Mouse (Mus musculus) forebrain, embryonic 10.5 days (tissue): ENCODE data around the gene Triobp. TPM values are rescaled to one million over a fixed set of nuclear protein-coding genes. Genes with fewer than 3 reads are reported as not detected.

ENCODE experiments used
- DNase-seq: peaks from one replicate; pipeline ENCODE4 v3.0.0-alpha.2; 2017; ENCODE audit warnings: low spot score; ENCODE audit errors: extremely low spot score
- H3K27ac ChIP-seq: fragments of 300-500 bp; sonication (generic); 2 replicates; pipeline ENCODE4 v1.5.1; 2016; ENCODE audit warnings: mild to moderate bottlenecking
- H3K27me3 ChIP-seq: fragments of 300-500 bp; sonication (generic); 2 replicates; pipeline ENCODE4 v1.6.1; 2016; ENCODE audit warnings: mild to moderate bottlenecking; ENCODE audit not compliant: poor library complexity, severe bottlenecking
- H3K36me3 ChIP-seq: fragments of 300-500 bp; sonication (generic); replicated peaks from 2 replicates; pipeline ENCODE4 v1.6.1; 2016; ENCODE audit warnings: mild to moderate bottlenecking, moderate library complexity
- H3K4me1 ChIP-seq: fragments of 300-500 bp; sonication (generic); 2 replicates; pipeline ENCODE4 v1.6.1; 2016
- H3K4me3 ChIP-seq: fragments of 300-500 bp; sonication (generic); 2 replicates; pipeline ENCODE4 v1.5.1; 2016; ENCODE audit warnings: mild to moderate bottlenecking, moderate library complexity
- H3K9me3 ChIP-seq: fragments of 300-500 bp; sonication (generic); 2 replicates; pipeline ENCODE4 v1.6.1; 2016; ENCODE audit warnings: mild to moderate bottlenecking, moderate library complexity
- WGBS: fragments of 180-500 bp; shearing (Covaris S2); methylation state at CpG from one replicate; pipeline ENCODE4 v1.1.7; 2016; 5-methylcytosine and 5-hydroxymethylcytosine counted together
- polyA plus RNA-seq: library from polyadenylated mRNA; unstranded; fragments of >200 nt; fragmentation: Nextera tagmentation; extraction: Ambion mirVana; gene quantifications from 2 replicates; pipeline ENCODE4 v1.2.1, GENCODE M21; 2016

The Triobp gene
- polyA plus RNA-seq: 39.7 and 41.6 TPM in 2 replicates

DNA sequence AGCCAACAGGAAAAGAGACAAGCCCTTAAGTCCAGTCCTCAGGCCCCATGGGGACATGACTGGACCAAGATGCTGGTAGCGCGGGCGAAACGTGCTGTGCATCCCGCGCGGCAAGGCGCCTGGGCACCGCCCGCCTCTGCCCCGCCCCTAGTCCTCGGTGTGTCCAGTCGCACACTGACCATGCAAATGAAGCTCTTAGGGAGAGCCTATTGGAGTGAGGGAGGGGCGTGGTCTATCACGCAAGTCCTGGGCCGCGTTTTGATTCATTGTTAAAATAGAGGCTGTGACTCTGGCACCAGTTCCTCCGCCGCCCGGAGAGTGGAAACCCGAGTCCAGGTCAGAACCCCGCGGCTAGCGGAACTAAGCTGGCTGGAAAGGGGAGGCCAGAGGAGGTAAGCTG lies at the start of gene Triobp:
Triobp (plus strand) TSS at position 68 of the 400 bp plus-strand sequence.
- Histone ChIP-seq H3K27ac (peak within 1 kb of the TSS; percentile 89), H3K27me3 (peaks cover 14% of the 10 kb centered on the region), H3K4me3 (peak within 1 kb of the TSS; percentile 65), H3K36me3 (peaks cover 24% of the 10 kb centered on the region), H3K4me1 (peaks cover 39% of the 10 kb centered on the region), H3K9me3 (no peaks in the 10 kb centered on the region)
- DNase-seq: peak; percentile 91
- under 1% methylated on average over 24 of the region's 24 CpGs for WGBS

- DNase-seq: no peak
- peaks cover 29% of the 10 kb centered on the region for H3K27me3 ChIP-seq
- peak overlapping the region; percentile 83 for H3K27ac ChIP-seq
- no peaks in the 10 kb centered on the region for H3K9me3 ChIP-seq
- peak overlapping the region; percentile 76 for H3K4me3 ChIP-seq
- H3K36me3 ChIP-seq: peaks cover 23% of the 10 kb centered on the region
- WGBS: 55% methylated on average over 6 of the region's 6 CpGs
- peaks cover 83% of the 10 kb centered on the region for H3K4me1 ChIP-seq
Observed at GRCm38 (mm10) chr15:78898507-78899001, 49.0 kb upstream of the Triobp start.

DNA sequence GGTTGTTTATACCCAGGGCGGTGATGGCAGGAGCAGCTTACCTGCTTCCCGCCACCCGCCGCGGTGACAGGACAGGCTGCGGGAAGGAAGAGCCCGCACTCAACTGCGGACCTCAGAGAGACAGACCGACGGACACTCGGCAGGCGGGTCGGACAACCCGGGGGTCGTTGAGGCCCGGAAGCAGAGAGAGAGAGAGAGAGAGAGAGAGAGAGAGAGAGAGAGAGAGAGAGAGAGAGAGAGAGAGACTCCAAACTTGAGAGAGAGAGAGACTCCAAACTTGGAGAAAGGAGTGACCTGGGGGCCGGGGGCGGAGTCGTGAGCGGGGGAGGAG lies 48.1 kb upstream of the Triobp start, which contains the start of gene Gm49510:
Gm49510 (plus strand) TSS at position 259 of the 331 bp plus-strand sequence.
- Histone ChIP-seq H3K4me3 (peak within 1 kb of the TSS; percentile 76), H3K4me1 (peaks cover 74% of the 10 kb centered on the region), H3K9me3 (no peaks in the 10 kb centered on the region), H3K36me3 (peaks cover 21% of the 10 kb centered on the region), H3K27me3 (peaks cover 29% of the 10 kb centered on the region), H3K27ac (peak within 1 kb of the TSS; percentile 83)
- no peak for DNase-seq
- under 1% methylated on average over 20 of the region's 20 CpGs for WGBS

- H3K36me3 ChIP-seq: peaks cover 21% of the 10 kb centered on the region
- peaks cover 29% of the 10 kb centered on the region for H3K27me3 ChIP-seq
- no peaks in the 10 kb centered on the region for H3K9me3 ChIP-seq
- peak within 1 kb of the TSS; percentile 76 for H3K4me3 ChIP-seq
- peaks cover 69% of the 10 kb centered on the region for H3K4me1 ChIP-seq
- WGBS: 1% methylated on average over 47 of the region's 47 CpGs
- peak within 1 kb of the TSS; percentile 83 for H3K27ac ChIP-seq
- peak; percentile 62 for DNase-seq
Observed at GRCm38 (mm10) chr15:78899740-78900584, 47.6 kb upstream of the Triobp start, which contains the start of gene Sh3bp1. Sh3bp1 (plus strand) TSS chr15:78899768.

DNA sequence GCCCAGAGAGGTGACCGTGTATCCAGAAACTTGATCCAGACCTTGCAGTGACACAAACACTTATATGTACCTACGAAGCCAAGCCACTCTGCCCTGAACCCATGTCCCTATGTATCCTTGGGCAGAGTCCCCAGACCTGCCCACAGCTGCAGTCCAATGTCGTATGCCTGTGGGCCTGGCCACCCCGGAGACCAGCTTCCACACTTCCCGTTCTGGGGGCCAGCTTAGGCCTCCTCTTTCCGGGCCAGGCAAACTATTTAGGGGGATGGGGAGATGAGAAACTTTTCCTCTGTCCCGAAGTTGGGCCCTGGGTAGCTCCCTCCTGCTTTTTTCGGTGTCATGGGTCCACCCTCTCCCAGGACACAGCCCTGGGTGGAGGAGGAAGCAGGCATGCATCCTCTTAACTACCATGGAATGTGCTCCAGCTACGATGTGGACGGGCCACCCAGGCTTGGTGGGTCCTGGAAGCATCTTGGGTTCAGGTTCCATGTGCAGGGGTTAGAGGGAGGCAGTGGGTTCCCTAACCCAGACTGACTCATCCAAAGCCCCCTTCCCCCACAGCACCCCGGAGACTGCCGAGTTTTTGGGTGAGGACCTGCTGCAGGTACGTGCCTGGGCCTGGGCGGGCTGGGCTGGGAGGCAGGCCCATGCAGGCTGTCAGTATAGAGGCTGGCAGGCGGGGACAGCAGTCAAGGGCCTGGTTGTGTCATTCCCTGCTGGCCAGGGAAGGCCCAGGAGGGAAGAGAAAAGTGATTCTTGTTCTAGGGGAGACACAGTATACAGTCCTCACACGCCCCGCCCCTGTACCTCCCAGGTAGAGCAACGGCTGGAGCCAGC lies 46.7 kb upstream of the Triobp start:
- H3K27me3 ChIP-seq: peaks cover 29% of the 10 kb centered on the region
- no peaks in the 10 kb centered on the region for H3K9me3 ChIP-seq
- 14% methylated on average over 18 of the region's 18 CpGs for WGBS
- peak overlapping the region; percentile 83 for H3K27ac ChIP-seq
- no peak for DNase-seq
- peaks cover 20% of the 10 kb centered on the region for H3K36me3 ChIP-seq
- H3K4me3 ChIP-seq: peak overlapping the region; percentile 76
- H3K4me1 ChIP-seq: peaks cover 65% of the 10 kb centered on the region

DNA sequence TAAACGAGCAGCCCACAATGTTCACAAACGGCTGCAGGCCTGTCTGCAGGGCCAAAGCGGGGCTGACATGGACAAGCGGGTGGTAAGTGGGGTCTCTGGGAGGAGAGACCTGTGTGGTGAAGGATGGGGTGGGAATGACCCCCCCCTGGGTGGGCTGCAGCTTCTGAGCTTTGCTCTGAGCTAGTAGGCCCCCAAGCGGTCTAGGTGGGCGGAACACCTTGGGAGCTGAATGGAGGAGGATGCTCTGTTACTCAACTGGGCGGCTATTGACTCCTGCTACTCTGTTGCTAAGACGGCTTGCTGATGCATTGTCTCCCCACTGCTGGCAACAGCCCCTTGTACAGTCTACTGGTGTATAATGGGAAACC lies 46.1 kb upstream of the Triobp start:
- peaks cover 24% of the 10 kb centered on the region for H3K36me3 ChIP-seq
- 30% methylated on average over 8 of the region's 8 CpGs for WGBS
- H3K4me3 ChIP-seq: peak overlapping the region; percentile 76
- DNase-seq: no peak
- H3K4me1 ChIP-seq: peaks cover 59% of the 10 kb centered on the region
- no peaks in the 10 kb centered on the region for H3K9me3 ChIP-seq
- H3K27me3 ChIP-seq: peaks cover 29% of the 10 kb centered on the region
- peak overlapping the region; percentile 83 for H3K27ac ChIP-seq

DNA sequence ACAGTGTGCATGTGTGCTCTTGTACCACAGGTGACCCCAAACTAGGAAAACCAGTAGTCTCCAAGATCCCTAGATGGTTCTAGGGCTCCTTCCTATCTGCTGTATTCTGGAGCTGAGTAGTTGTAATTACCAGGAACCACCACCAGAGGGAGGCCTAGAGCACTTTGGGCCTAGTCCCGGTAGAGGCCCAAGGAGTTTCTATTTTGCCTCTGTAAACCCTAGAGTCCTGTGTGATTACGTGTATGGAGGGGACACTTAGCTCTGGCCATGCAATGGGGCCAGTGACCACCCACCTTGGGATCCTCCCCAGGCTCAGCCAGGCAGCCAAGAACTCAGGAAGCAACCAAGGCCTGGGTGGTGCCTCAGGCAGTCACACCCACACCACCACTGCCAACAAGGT lies 44.3 kb upstream of the Triobp start:
- Histone ChIP-seq H3K4me3 (peak overlapping the region; percentile 12; the same call in 1 of the 2 replicates), H3K27me3 (peaks cover 27% of the 10 kb centered on the region), H3K27ac (peak overlapping the region; percentile 53; the same call in 1 of the 2 replicates), H3K9me3 (no peaks in the 10 kb centered on the region), H3K4me1 (peaks cover 46% of the 10 kb centered on the region), H3K36me3 (peaks cover 43% of the 10 kb centered on the region)
- peak; percentile 79 for DNase-seq
- 15% methylated on average over 2 of the region's 2 CpGs for WGBS

- peaks cover 72% of the 10 kb centered on the region for H3K36me3 ChIP-seq
Observed at GRCm38 (mm10) chr15:78908399-78908798, 39.1 kb upstream of the Triobp start.

DNA sequence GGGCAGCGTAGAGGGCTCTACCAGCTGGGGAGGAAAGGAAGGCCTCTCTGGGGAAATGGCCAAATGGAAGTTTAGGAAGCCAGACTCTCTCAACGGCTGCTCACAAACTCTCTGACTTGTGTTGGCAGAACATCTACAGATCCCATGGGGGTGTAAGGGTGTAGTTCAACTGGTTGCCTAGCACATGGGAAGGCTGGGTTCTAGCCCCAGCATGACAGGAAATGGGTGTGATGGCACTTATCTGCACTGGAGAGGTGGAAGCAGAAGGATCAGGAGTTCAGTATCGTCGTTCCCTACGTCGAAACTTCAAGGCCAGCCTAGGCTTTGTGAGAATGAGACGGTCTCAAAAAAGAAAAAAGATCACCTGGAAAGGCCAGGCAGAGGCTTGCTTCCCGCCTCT lies 38.5 kb upstream of the Triobp start:
- H3K36me3 ChIP-seq: peaks cover 69% of the 10 kb centered on the region
- no peak overlapping the region for H3K27ac ChIP-seq
- no peaks in the 10 kb centered on the region for H3K9me3 ChIP-seq
- DNase-seq: no peak
- WGBS: 95% methylated on average over 8 of the region's 8 CpGs
- H3K4me1 ChIP-seq: peaks cover 18% of the 10 kb centered on the region
- H3K4me3 ChIP-seq: no peak overlapping the region
- no peaks in the 10 kb centered on the region for H3K27me3 ChIP-seq

More at GRCm38 (mm10) chr15:78908399-78908798, 39.1 kb upstream of the Triobp start:
- H3K4me1 ChIP-seq: peaks cover 12% of the 10 kb centered on the region
- no peak for DNase-seq
- H3K27ac ChIP-seq: no peak overlapping the region
- H3K4me3 ChIP-seq: no peak overlapping the region
- 80% methylated on average over 7 of the region's 7 CpGs for WGBS
- no peaks in the 10 kb centered on the region for H3K27me3 ChIP-seq
- H3K9me3 ChIP-seq: no peaks in the 10 kb centered on the region

DNA sequence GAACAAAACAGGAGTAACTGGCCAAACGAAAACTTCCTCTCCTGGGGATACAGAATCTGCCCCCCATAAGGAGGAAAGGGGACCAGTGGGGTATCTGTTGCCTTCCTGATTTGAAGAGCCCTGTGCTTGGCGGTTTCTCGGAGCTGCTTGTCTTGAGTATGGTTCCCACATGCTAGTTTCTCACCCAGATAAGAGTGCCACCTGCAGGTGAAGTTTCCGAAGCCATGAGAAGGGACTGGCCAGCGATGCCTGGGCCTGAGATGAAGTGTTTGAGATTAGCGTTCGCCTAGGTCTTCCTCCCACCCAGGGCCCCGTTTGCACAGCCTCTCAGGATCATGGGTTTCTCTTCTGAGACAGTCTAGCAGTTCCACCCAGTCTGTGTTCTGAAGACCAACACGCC lies 35.5 kb upstream of the Triobp start:
- H3K27ac ChIP-seq: no peak overlapping the region
- H3K27me3 ChIP-seq: no peaks in the 10 kb centered on the region
- H3K9me3 ChIP-seq: no peaks in the 10 kb centered on the region
- peak; percentile 50 for DNase-seq
- H3K36me3 ChIP-seq: peaks cover 57% of the 10 kb centered on the region
- H3K4me3 ChIP-seq: no peak overlapping the region
- 38% methylated on average over 9 of the region's 9 CpGs for WGBS
- H3K4me1 ChIP-seq: peaks cover 46% of the 10 kb centered on the region

GRCm38 (mm10) chr15:78913632-78914090 lies 33.9 kb upstream of the Triobp start, which contains the start of gene Pdxp:
Pdxp (plus strand) TSS chr15:78913919.
- H3K4me3 ChIP-seq: peak within 1 kb of the TSS; percentile 90
- DNase-seq: peak; percentile 99
- under 1% methylated on average over 51 of the region's 51 CpGs for WGBS
- no peaks in the 10 kb centered on the region for H3K27me3 ChIP-seq
- H3K27ac ChIP-seq: peak within 1 kb of the TSS; percentile 96
- peaks cover 55% of the 10 kb centered on the region for H3K36me3 ChIP-seq
- H3K4me1 ChIP-seq: peaks cover 55% of the 10 kb centered on the region
- H3K9me3 ChIP-seq: no peaks in the 10 kb centered on the region

DNA sequence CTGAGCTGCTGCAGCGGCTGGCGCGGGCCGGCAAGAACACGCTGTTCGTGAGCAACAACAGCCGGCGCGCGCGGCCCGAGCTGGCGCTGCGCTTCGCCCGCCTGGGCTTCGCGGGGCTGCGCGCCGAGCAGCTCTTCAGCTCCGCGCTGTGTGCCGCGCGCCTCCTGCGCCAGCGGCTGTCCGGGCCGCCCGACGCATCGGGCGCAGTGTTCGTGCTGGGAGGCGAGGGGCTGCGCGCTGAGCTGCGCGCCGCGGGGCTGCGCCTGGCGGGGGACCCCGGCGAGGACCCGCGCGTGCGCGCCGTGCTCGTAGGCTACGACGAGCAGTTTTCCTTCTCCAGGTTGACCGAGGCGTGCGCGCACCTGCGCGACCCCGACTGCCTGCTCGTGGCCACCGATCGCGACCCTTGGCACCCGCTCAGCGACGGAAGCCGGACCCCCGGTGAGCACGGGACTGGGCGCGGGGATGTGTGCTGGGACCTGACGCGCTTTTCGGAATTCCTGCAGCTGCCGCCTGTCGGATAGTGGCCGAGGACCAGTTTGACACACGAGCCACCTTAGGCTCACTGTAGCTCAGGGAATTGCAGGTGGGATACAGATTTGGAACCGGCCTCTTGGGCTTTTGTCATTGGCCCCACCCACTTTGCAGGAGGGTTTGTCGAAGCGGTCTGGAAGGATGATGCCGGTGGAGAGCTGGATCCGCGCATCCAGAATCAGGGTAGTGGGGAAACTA lies 33.3 kb upstream of the Triobp start:
- under 1% methylated on average over 86 of the region's 87 CpGs for WGBS
- H3K27me3 ChIP-seq: no peaks in the 10 kb centered on the region
- peaks cover 55% of the 10 kb centered on the region for H3K36me3 ChIP-seq
- DNase-seq: peak; percentile 41
- H3K27ac ChIP-seq: peak overlapping the region; percentile 96
- no peaks in the 10 kb centered on the region for H3K9me3 ChIP-seq
- peak overlapping the region; percentile 90 for H3K4me3 ChIP-seq
- H3K4me1 ChIP-seq: peaks cover 55% of the 10 kb centered on the region
